Mouse (Mus musculus) thymus, postnatal 14 days (tissue): Measurements from ENCODE around the gene Gm10720.
"Not testable (repeated sequence)": the region's sequence is repeated elsewhere in the genome, so short reads cannot be mapped to it uniquely, and the experiment has no call there.

Experiments used
- DNase-seq: peaks from one replicate; pipeline ENCODE4 v3.0.0; 2021

Gm10720 gene

GRCm38 (mm10) chr9:3026136-3026535 lies 10.7 kb downstream of the Gm10720 start:
- DNase-seq, result not testable (repeated sequence)

GRCm38 (mm10) chr9:3026741-3027140 lies 11.3 kb downstream of the Gm10720 start:
- not testable (repeated sequence) for DNase-seq

- DNase-seq, result not testable (repeated sequence)
These were observed 11.7 kb downstream of the Gm10720 start for GRCm38 (mm10) chr9:3027200-3027599.

GRCm38 (mm10) chr9:3029276-3030000 lies 14.0 kb downstream of the Gm10720 start:
- DNase-seq, result peak; percentile 41

GRCm38 (mm10) chr9:3030677-3031318 lies 15.3 kb downstream of the Gm10720 start:
- DNase-seq, result not testable (repeated sequence)

- DNase-seq, result not testable (repeated sequence)
These were observed 18.8 kb downstream of the Gm10720 start, which contains the start of gene Gm17535 for GRCm38 (mm10) chr9:3034299-3034698. Gene Gm17535 (plus strand): TSS chr9:3034599.

- DNase-seq, result not testable (repeated sequence)
These were observed 21.1 kb downstream of the Gm10720 start, which contains the start of gene Gm10715 for GRCm38 (mm10) chr9:3036577-3036976. Gene Gm10715 (plus strand): TSS chr9:3036877.

- DNase-seq, result not testable (repeated sequence)
These were observed 22.7 kb downstream of the Gm10720 start for GRCm38 (mm10) chr9:3038161-3038560.
